Mouse (Mus musculus) forebrain, embryonic 14.5 days (tissue): ENCODE results near the gene Egln1. TPM values are rescaled to one million over a fixed set of nuclear protein-coding genes. Genes with fewer than 3 reads are reported as not detected.

Experiments
- ATAC-seq: fragments of 200-750 bp; cut with Nextera tagmentation; 2 replicates; pipeline ENCODE4 v1.8.0; 2017; ENCODE audit warnings: mild to moderate bottlenecking, moderate library complexity
- DNase-seq: peaks from one replicate; pipeline ENCODE4 v3.0.0-alpha.2; 2015; ENCODE audit warnings: low spot score
- H3K27ac ChIP-seq: fragments of 300-500 bp; sonication (generic); 2 replicates; pipeline ENCODE4 v1.5.1; 2014; ENCODE audit warnings: low read depth, mild to moderate bottlenecking, control low read depth, low read length, moderate library complexity
- H3K27me3 ChIP-seq: fragments of 300-500 bp; sonication (generic); replicated peaks from 2 replicates; pipeline ENCODE4 v1.6.1; 2014; ENCODE audit warnings: low read length, control low read depth, mixed read lengths; ENCODE audit not compliant: control insufficient read depth, insufficient read depth
- H3K36me3 ChIP-seq: fragments of 300-500 bp; sonication (generic); 2 replicates; pipeline ENCODE4 v1.6.1; 2014; ENCODE audit warnings: low read length, control low read depth; ENCODE audit not compliant: control insufficient read depth, insufficient read depth
- H3K4me1 ChIP-seq: fragments of 300-500 bp; sonication (generic); 2 replicates; pipeline ENCODE4 v1.6.1; 2014; ENCODE audit warnings: antibody characterized with exemption, low read length, control low read depth; ENCODE audit not compliant: control insufficient read depth, insufficient read depth
- H3K4me2 ChIP-seq: fragments of 300-500 bp; sonication (generic); 2 replicates; pipeline ENCODE4 v1.6.1; 2014; ENCODE audit warnings: mild to moderate bottlenecking, control low read depth, low read length
- H3K4me3 ChIP-seq: fragments of 300-500 bp; sonication (generic); 2 replicates; pipeline ENCODE4 v1.5.1; 2014; ENCODE audit warnings: low read depth, low read length, control low read depth
- H3K9ac ChIP-seq: fragments of 300-500 bp; sonication (generic); 2 replicates; pipeline ENCODE4 v1.6.1; 2014; ENCODE audit warnings: mild to moderate bottlenecking, low read length, control low read depth, moderate library complexity
- H3K9me3 ChIP-seq: fragments of 300-500 bp; sonication (generic); replicated peaks from 2 replicates; pipeline ENCODE4 v1.6.1; 2016; ENCODE audit warnings: low read length, control low read depth, mixed read lengths; ENCODE audit not compliant: control insufficient read depth
- WGBS: fragments of 180-500 bp; shearing (Covaris S2); extraction: QIAGEN DNeasy Blood & Tissue Kit; methylation state at CpG from one replicate; pipeline ENCODE4 v1.1.7; 2014; 5-methylcytosine and 5-hydroxymethylcytosine counted together
- polyA plus RNA-seq: library from polyadenylated mRNA; unstranded; fragments of >200 nt; fragmentation: Nextera tagmentation; extraction: Ambion mirVana; gene quantifications from 2 replicates; pipeline ENCODE4 v1.2.1, GENCODE M21; 2014

Egln1 gene
- polyA plus RNA-seq: 24.4 and 25.7 TPM in 2 replicates

- Histone ChIP-seq H3K27me3 (no peaks in the 10 kb centered on the region), H3K4me1 (peaks cover 33% of the 10 kb centered on the region), H3K4me2 (peak within 1 kb of the TSS; percentile 92), H3K36me3 (no peaks in the 10 kb centered on the region), H3K9me3 (no peaks in the 10 kb centered on the region), H3K4me3 (peak within 1 kb of the TSS; percentile 91), H3K9ac (peak within 1 kb of the TSS; percentile 98), H3K27ac (peak within 1 kb of the TSS; percentile 99)
- peak; percentile 90 for DNase-seq
- peak; percentile 86 for ATAC-seq
- WGBS: under 1% methylated on average over 54 of the region's 98 CpGs
Observed at GRCm38 (mm10) chr8:124949209-124950068, at the start of gene Egln1. Gene Egln1 (minus strand): TSS chr8:124949324.

- H3K4me2 ChIP-seq: no peak overlapping the region
- no peak for DNase-seq
- no peaks in the 10 kb centered on the region for H3K27me3 ChIP-seq
- no peak overlapping the region for H3K9ac ChIP-seq
- H3K4me3 ChIP-seq: no peak overlapping the region
- no peaks in the 10 kb centered on the region for H3K36me3 ChIP-seq
- no peak for ATAC-seq
- H3K4me1 ChIP-seq: no peaks in the 10 kb centered on the region
- H3K27ac ChIP-seq: no peak overlapping the region
- WGBS: 79% methylated on average over 2 of the region's 2 CpGs
- peaks cover 5% of the 10 kb centered on the region for H3K9me3 ChIP-seq
Observed at GRCm38 (mm10) chr8:124995776-124996175, 46.7 kb upstream of the Egln1 start.

- no peaks in the 10 kb centered on the region for H3K27me3 ChIP-seq
- no peaks in the 10 kb centered on the region for H3K4me1 ChIP-seq
- H3K9me3 ChIP-seq: no peaks in the 10 kb centered on the region
- ATAC-seq (no peak), DNase-seq (no peak)
- WGBS: 30% methylated on average over 6 of the region's 6 CpGs
- no peak overlapping the region for H3K4me3 ChIP-seq
- H3K36me3 ChIP-seq: no peaks in the 10 kb centered on the region
- H3K4me2 ChIP-seq: no peak overlapping the region
- no peak overlapping the region for H3K27ac ChIP-seq
- no peak overlapping the region for H3K9ac ChIP-seq
Observed at GRCm38 (mm10) chr8:124991668-124991926, 42.5 kb upstream of the Egln1 start.

- H3K27me3 ChIP-seq: no peaks in the 10 kb centered on the region
- no peaks in the 10 kb centered on the region for H3K4me1 ChIP-seq
- no peak overlapping the region for H3K9ac ChIP-seq
- H3K9me3 ChIP-seq: no peaks in the 10 kb centered on the region
- H3K4me2 ChIP-seq: no peak overlapping the region
- H3K4me3 ChIP-seq: no peak overlapping the region
- DNase-seq: no peak
- no peak for ATAC-seq
- H3K36me3 ChIP-seq: no peaks in the 10 kb centered on the region
- no peak overlapping the region for H3K27ac ChIP-seq
- 17% methylated on average over 17 of the region's 17 CpGs for WGBS
Observed at GRCm38 (mm10) chr8:124990923-124991667, 42.0 kb upstream of the Egln1 start.

GRCm38 (mm10) chr8:124980828-124981227 lies 31.7 kb upstream of the Egln1 start:
- no peak overlapping the region for H3K9ac ChIP-seq
- H3K27ac ChIP-seq: no peak overlapping the region
- no peak overlapping the region for H3K4me3 ChIP-seq
- WGBS: 83% methylated on average over 8 of the region's 8 CpGs
- H3K9me3 ChIP-seq: no peaks in the 10 kb centered on the region
- H3K36me3 ChIP-seq: no peaks in the 10 kb centered on the region
- ATAC-seq: no peak
- H3K4me1 ChIP-seq: no peaks in the 10 kb centered on the region
- no peak for DNase-seq
- no peak overlapping the region for H3K4me2 ChIP-seq
- no peaks in the 10 kb centered on the region for H3K27me3 ChIP-seq

- Histone ChIP-seq H3K4me1 (no peaks in the 10 kb centered on the region), H3K9me3 (no peaks in the 10 kb centered on the region), H3K36me3 (no peaks in the 10 kb centered on the region), H3K4me3 (no peak overlapping the region), H3K27ac (no peak overlapping the region), H3K4me2 (no peak overlapping the region), H3K9ac (no peak overlapping the region), H3K27me3 (no peaks in the 10 kb centered on the region)
- WGBS: 96% methylated on average over 3 of the region's 3 CpGs
- ATAC-seq (no peak), DNase-seq (no peak)
Observed at GRCm38 (mm10) chr8:124980036-124980435, 30.9 kb upstream of the Egln1 start.

- no peaks in the 10 kb centered on the region for H3K4me1 ChIP-seq
- WGBS: 88% methylated on average over 7 of the region's 7 CpGs
- no peak overlapping the region for H3K9ac ChIP-seq
- no peak overlapping the region for H3K4me3 ChIP-seq
- DNase-seq (no peak), ATAC-seq (no peak)
- no peaks in the 10 kb centered on the region for H3K9me3 ChIP-seq
- H3K36me3 ChIP-seq: no peaks in the 10 kb centered on the region
- H3K27me3 ChIP-seq: no peaks in the 10 kb centered on the region
- H3K4me2 ChIP-seq: no peak overlapping the region
- H3K27ac ChIP-seq: no peak overlapping the region
Observed at GRCm38 (mm10) chr8:124978026-124978425, 28.9 kb upstream of the Egln1 start.

- Histone ChIP-seq H3K9ac (no peak overlapping the region), H3K27me3 (no peaks in the 10 kb centered on the region), H3K27ac (no peak overlapping the region), H3K4me3 (no peak overlapping the region), H3K4me1 (no peaks in the 10 kb centered on the region), H3K36me3 (no peaks in the 10 kb centered on the region), H3K4me2 (no peak overlapping the region), H3K9me3 (no peaks in the 10 kb centered on the region)
- DNase-seq (no peak), ATAC-seq (no peak)
- 90% methylated on average over 6 of the region's 6 CpGs for WGBS
Observed at GRCm38 (mm10) chr8:124976211-124976610, 27.1 kb upstream of the Egln1 start.

GRCm38 (mm10) chr8:124974254-124974653 lies 25.1 kb upstream of the Egln1 start:
- 89% methylated on average over 4 of the region's 4 CpGs for WGBS

More at GRCm38 (mm10) chr8:124974254-124974653, 25.1 kb upstream of the Egln1 start:
- no peak overlapping the region for H3K27ac ChIP-seq
- no peaks in the 10 kb centered on the region for H3K4me1 ChIP-seq
- ATAC-seq (no peak), DNase-seq (no peak)
- no peaks in the 10 kb centered on the region for H3K27me3 ChIP-seq
- no peak overlapping the region for H3K9ac ChIP-seq
- no peak overlapping the region for H3K4me2 ChIP-seq
- no peak overlapping the region for H3K4me3 ChIP-seq
- no peaks in the 10 kb centered on the region for H3K36me3 ChIP-seq
- H3K9me3 ChIP-seq: no peaks in the 10 kb centered on the region
